Mouse (Mus musculus): ENCODE data around the gene Hs1bp3. TPM values are rescaled to one million over a fixed set of nuclear protein-coding genes. Genes with fewer than 3 reads are reported as not detected.

Gene Hs1bp3
- polyA plus RNA-seq (2016; fragmentation: Nextera tagmentation; extraction: Ambion mirVana): 14.9 and 15.8 TPM in 2 replicates

DNA sequence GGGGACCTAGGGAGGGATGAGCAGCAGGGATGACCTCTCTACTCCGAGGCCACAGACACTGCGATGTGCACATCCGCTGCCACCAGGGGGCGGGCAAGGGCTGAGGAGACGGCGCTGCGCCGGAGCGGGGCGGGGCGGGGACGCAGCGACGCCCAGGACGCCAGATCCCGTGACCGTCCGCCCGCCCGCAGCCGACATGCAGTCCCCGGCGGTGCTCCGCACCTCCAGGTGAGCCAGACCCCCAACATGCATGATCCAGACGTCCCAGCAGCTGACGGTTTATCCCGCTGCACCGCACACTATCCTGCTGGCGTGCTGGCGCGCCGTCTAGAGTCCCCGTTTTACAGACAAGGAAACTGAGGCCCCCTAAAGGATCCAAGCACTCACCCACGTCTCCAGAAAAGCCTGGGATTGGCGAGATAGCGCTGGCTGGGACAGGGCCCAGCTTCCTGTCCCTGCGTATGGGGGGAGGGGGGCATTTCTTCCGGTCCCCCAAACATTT is at the start of gene Hs1bp3:
Gene Hs1bp3 (plus strand): TSS at position 163 of the 502 bp plus-strand sequence.
- Histone ChIP-seq H3K4me3 (peak within 1 kb of the TSS; percentile 71), H3K27me3 (ENCODE audit: low read depth, poor library complexity, severe bottlenecking) (peaks cover 46% of the 10 kb centered on the region), H3K9me3 (replicated peaks) (no peaks in the 10 kb centered on the region), H3K36me3 (peaks cover 9% of the 10 kb centered on the region), H3K4me1 (peaks cover 27% of the 10 kb centered on the region), H3K27ac (replicated peaks) (peak within 1 kb of the TSS; percentile 86)
- under 1% methylated on average over 38 of the region's 38 CpGs for WGBS
- peak; percentile 90 for DNase-seq (ENCODE audit: low spot score)

DNA sequence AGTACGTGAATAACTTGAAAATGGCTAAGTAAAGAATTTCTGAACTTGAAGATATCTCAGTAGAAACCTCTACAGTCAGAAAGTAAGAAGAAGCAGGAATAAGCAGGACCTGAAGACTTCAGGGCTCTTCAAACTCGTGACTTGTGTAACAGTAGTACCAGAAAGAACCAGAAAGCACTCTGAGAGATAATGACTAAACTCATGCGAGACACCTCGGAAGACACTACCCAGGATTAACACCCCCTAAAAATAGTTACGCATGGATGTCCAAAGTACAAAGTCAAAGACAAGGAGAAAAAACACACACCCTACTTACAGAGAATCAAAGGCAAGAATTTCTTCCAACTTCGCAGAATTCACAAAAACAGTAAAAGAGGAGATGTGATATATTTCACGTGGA is 46.9 kb upstream of the Hs1bp3 start:
- Histone ChIP-seq H3K9me3 (replicated peaks) (no peaks in the 10 kb centered on the region), H3K4me3 (no peak overlapping the region), H3K27ac (replicated peaks) (no peak overlapping the region), H3K4me1 (no peaks in the 10 kb centered on the region), H3K27me3 (ENCODE audit: low read depth, poor library complexity, severe bottlenecking) (no peaks in the 10 kb centered on the region), H3K36me3 (peaks cover 8% of the 10 kb centered on the region; the same call in 1 of the 2 replicates)
- WGBS: 89% methylated on average over 7 of the region's 7 CpGs
- no peak for DNase-seq (ENCODE audit: low spot score)

DNA sequence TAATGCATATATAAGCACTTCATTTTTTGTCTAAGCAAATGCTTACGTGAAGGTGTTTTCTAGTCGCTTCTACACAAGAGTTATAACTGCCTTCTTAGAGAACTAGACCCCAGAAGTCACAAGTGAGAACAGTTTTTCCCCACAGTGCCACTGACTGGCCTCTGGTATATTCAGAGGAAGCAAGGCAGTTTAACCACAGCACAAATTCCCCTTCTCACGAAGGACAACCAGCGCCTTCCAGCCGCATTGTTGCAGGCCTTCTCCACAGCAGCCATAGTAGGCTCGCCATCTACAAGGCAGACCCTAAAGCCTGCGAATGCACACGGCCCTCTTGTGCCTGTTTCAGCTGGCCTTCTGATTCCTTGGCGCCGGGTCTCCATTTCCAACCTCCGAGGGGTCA is 43.6 kb upstream of the Hs1bp3 start:
- H3K27me3 ChIP-seq (ENCODE audit: low read depth, poor library complexity, severe bottlenecking): no peaks in the 10 kb centered on the region
- no peak overlapping the region for H3K4me3 ChIP-seq

DNA sequence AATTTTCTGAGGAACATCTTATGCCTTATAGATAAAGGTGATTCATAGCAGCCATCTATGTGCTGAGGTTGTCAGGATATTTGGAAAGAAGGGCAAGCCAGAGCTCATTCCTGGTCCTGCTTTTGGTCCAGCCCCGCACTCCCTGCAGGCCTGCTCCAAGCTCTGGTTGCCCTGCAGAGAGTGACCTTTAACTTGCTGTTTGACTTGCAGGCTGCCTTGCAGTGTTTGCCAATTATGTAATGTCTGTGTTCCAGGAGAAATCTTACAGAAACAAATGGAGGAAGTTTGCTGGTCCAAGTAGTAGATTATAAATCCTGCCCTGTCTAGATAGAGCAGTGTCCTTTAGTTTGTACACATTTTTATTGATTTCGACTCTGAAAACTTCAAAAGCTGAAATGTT is 41.8 kb upstream of the Hs1bp3 start:
- no peak for DNase-seq (ENCODE audit: low spot score)
- peaks cover 10% of the 10 kb centered on the region for H3K36me3 ChIP-seq
- WGBS: 87% methylated on average over 2 of the region's 2 CpGs
- no peak overlapping the region for H3K27ac ChIP-seq (replicated peaks)
- H3K27me3 ChIP-seq (ENCODE audit: low read depth, poor library complexity, severe bottlenecking): no peaks in the 10 kb centered on the region
- H3K9me3 ChIP-seq (replicated peaks): no peaks in the 10 kb centered on the region
- no peak overlapping the region for H3K4me3 ChIP-seq
- H3K4me1 ChIP-seq: no peaks in the 10 kb centered on the region; the same call in 1 of the 2 replicates

More for the DNA sequence above, 43.6 kb upstream of the Hs1bp3 start:
- 95% methylated on average over 11 of the region's 11 CpGs for WGBS
- no peak for DNase-seq (ENCODE audit: low spot score)
- peaks cover 8% of the 10 kb centered on the region; the same call in 1 of the 2 replicates for H3K36me3 ChIP-seq
- H3K27ac ChIP-seq (replicated peaks): no peak overlapping the region
- no peaks in the 10 kb centered on the region for H3K9me3 ChIP-seq (replicated peaks)
- no peaks in the 10 kb centered on the region; the same call in 1 of the 2 replicates for H3K4me1 ChIP-seq

DNA sequence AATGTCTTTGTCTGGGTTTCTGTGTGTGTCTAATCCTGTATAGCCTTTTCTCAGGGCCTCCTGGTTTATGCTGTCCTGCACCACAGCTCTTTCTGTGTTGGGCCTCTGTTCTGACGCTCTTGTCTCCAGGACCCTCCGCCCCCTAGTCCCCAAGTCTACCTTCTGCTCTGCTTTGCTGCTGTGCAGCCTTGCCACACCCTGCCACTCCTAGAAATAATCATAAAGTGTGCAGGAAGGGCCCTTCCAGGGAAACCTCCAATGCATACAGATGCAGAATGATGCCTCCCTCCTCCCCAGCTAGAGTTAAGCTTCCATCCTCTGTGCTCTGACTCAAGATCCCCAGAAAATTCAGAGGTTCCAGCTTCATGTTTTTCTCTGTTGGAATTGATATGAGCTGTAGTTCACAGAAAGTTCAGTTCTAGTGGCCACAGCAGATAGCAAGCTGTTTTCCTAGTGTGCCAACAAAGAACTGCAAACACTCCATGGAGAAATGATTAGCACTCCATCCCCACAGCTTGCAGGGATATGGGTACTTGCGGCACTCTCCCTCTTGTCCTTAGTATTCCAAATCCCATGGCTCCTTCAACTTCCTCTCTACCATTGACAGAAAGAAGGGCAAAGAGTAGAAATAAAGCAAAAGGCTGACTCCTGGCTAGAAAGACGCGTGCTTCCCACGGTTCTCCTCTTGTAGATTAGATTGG is 39.6 kb upstream of the Hs1bp3 start:
- no peak overlapping the region for H3K4me3 ChIP-seq
- 88% methylated on average over 6 of the region's 6 CpGs for WGBS
- no peak overlapping the region for H3K27ac ChIP-seq (replicated peaks)
- DNase-seq (ENCODE audit: low spot score): no peak
- no peaks in the 10 kb centered on the region for H3K9me3 ChIP-seq (replicated peaks)
- H3K4me1 ChIP-seq: no peaks in the 10 kb centered on the region; the same call in 1 of the 2 replicates
- peaks cover 15% of the 10 kb centered on the region for H3K36me3 ChIP-seq
- H3K27me3 ChIP-seq (ENCODE audit: low read depth, poor library complexity, severe bottlenecking): no peaks in the 10 kb centered on the region

DNA sequence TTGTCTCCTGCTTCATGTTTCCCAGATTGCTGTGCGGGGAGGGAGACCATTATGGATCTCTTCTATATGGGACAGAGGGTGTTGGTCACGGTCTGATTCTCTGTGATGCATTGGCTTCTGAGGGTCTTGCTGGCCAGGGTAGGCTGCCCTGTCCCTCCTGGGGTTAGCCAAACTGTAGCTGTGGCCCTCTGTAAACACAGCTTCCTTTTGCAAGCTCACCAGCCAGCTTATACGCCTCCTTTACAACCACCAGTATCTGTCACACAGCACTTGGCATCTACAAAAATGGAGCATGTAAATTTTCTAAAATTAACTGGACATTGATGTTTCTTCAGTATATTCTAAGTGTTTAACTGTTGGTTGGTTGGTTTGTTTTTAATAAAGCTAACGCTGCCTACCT is 37.8 kb upstream of the Hs1bp3 start:
- Histone ChIP-seq H3K4me3 (no peak overlapping the region), H3K27me3 (ENCODE audit: low read depth, poor library complexity, severe bottlenecking) (no peaks in the 10 kb centered on the region), H3K36me3 (peaks cover 7% of the 10 kb centered on the region; the same call in 1 of the 2 replicates), H3K9me3 (replicated peaks) (no peaks in the 10 kb centered on the region), H3K27ac (replicated peaks) (no peak overlapping the region), H3K4me1 (no peaks in the 10 kb centered on the region; the same call in 1 of the 2 replicates)
- 85% methylated on average over 4 of the region's 4 CpGs for WGBS
- DNase-seq (ENCODE audit: low spot score): no peak

DNA sequence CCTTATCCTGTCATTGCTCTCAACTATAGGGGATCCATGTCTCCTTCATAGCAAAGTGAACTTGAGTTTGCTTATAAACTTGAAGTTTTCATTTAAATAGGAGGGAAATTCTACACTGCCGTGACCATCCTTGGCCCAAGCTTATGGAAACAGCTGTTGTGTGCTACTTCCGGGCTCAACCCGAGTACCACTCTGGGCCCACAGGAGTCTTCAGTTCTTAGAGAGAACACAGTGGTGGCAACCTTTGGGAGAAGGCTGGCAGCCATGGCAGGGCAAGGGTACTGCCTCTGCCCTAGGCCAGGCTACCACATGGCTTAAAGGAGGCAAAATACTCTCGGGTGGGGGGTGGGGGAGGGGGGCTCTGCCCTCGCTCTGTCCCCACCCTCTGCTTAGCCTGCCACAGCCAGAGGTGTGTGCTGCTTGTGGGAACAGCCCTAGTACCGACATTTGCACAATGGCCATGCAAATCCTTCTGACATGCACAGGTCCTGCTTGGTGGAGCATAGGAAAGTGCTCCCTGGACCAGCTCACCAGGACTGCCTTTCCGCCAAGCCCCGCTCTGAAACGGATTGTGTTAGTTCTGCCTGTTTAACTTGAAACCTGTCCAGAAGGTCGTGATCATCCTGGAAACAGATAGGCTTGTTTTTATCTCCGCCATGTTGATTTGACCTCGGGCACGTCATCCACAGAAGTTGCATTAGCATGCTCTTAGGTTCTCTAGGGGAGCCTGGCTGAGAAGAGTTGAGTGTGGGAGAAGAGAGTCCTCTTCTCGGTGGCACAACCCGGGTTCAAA is 31.8 kb upstream of the Hs1bp3 start:
- H3K9me3 ChIP-seq (replicated peaks): no peaks in the 10 kb centered on the region
- no peak overlapping the region for H3K27ac ChIP-seq (replicated peaks)
- H3K4me3 ChIP-seq: no peak overlapping the region
- H3K27me3 ChIP-seq (ENCODE audit: low read depth, poor library complexity, severe bottlenecking): no peaks in the 10 kb centered on the region
- H3K4me1 ChIP-seq: no peaks in the 10 kb centered on the region
- 85% methylated on average over 15 of the region's 15 CpGs for WGBS
- peaks cover 34% of the 10 kb centered on the region for H3K36me3 ChIP-seq
- DNase-seq (ENCODE audit: low spot score): no peak

DNA sequence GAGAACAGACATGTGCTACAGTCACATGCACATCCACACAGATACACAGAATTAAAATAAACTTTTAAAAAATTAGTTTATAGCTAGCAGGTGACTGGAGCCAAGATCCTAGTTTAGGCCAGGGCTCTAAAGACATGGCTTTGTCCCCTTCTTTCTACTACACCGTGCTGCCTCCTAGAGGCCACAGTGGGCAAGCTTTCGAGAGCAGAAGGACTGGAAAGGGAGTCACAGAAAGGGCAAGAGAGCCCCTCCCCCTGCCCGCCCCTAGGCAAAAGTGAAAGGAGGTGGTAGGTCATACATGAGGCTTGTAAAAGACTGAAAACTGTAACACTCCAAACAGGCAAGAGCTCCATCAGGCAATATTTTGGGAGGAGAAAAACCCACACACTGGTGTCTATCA is 25.3 kb upstream of the Hs1bp3 start:
- DNase-seq (ENCODE audit: low spot score): no peak
- 73% methylated on average over 3 of the region's 3 CpGs for WGBS
- Histone ChIP-seq H3K36me3 (peaks cover 28% of the 10 kb centered on the region), H3K9me3 (replicated peaks) (no peaks in the 10 kb centered on the region), H3K4me3 (no peak overlapping the region), H3K27ac (replicated peaks) (no peak overlapping the region), H3K4me1 (peaks cover 11% of the 10 kb centered on the region), H3K27me3 (ENCODE audit: low read depth, poor library complexity, severe bottlenecking) (peaks cover 2% of the 10 kb centered on the region; the same call in 1 of the 2 replicates)

DNA sequence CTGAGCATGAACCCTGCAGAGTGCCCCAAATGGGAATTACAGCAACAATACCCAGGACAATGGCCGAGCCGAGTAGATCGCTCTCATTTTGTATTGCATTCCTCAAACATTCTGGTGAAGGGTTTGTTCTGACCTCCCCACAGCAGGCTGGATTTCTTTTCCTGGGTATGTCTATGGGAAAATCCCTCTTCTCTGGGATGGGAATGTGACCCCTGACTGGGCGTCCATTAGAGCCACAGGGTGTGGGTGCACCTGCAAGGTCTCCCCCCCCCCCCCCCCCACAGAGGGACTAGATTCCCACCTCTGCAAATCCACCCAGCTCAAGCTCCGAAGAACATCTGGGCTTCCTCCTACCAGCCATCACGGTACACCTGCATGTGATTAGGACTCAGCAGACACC is 24.1 kb upstream of the Hs1bp3 start:
- WGBS: 85% methylated on average over 6 of the region's 6 CpGs
- peaks cover 13% of the 10 kb centered on the region; the same call in 1 of the 2 replicates for H3K27me3 ChIP-seq (ENCODE audit: low read depth, poor library complexity, severe bottlenecking)
- peaks cover 17% of the 10 kb centered on the region for H3K36me3 ChIP-seq
- no peak overlapping the region for H3K4me3 ChIP-seq
- no peak overlapping the region for H3K27ac ChIP-seq (replicated peaks)
- H3K4me1 ChIP-seq: peaks cover 11% of the 10 kb centered on the region
- H3K9me3 ChIP-seq (replicated peaks): no peaks in the 10 kb centered on the region
- DNase-seq (ENCODE audit: low spot score): no peak

DNA sequence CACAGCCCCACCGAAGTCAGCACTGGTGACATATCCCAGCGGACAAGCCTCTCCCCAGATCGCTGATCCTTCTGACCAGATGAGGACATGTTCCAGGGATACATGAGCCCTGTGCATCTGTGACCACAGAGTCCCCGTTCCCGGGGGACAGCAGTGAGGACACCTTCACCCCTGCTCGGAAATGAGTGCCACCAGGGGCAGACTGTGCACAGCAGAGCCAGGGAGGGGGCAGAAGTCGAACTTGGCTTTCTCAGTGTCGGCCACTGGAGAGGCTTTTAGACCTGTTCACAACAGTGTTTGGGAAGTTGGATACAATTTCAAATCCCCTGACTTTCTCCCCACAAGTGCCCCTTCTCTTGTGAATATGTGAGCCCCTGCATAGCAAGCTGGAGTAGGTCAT is 23.7 kb upstream of the Hs1bp3 start:
- 91% methylated on average over 8 of the region's 8 CpGs for WGBS
- DNase-seq (ENCODE audit: low spot score): no peak
- no peaks in the 10 kb centered on the region for H3K9me3 ChIP-seq (replicated peaks)
- peaks cover 16% of the 10 kb centered on the region; the same call in 1 of the 2 replicates for H3K27me3 ChIP-seq (ENCODE audit: low read depth, poor library complexity, severe bottlenecking)
- no peak overlapping the region for H3K4me3 ChIP-seq
- no peak overlapping the region for H3K27ac ChIP-seq (replicated peaks)
- H3K36me3 ChIP-seq: peaks cover 13% of the 10 kb centered on the region
- peaks cover 11% of the 10 kb centered on the region for H3K4me1 ChIP-seq

DNA sequence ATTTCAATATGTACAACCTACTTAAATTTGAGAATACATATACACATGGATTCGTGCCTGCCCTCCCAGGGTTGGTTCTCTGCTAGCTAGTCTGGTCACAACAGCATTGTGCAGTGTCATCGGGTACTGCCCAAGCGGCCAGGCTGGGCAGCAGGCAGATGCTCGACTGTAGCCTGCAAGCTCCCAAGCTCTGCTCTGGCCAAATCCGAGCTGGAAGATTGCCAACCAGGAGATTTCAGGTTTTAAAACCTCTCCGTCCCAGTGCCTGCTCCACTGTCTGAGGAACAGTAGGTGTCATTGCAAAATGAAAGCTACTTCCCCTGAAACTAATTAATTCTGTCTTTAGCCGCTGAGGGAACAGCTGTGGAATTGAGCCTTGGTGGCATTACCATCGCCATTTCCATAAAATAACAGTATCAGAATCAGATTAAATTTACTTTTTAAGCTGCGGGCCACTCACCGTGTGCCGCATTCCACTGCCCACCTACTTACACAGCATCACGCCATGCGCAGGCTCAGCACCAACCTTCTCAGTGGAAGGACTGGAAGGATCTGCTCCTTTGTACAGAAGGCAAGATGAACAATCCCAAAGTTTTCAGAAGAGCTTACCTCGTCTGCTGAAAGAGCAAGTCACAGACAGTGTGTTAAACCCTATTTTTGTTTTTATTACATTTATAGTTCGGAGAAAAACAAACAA is 21.9 kb upstream of the Hs1bp3 start:
- Histone ChIP-seq H3K4me1 (peaks cover 11% of the 10 kb centered on the region), H3K27me3 (ENCODE audit: low read depth, poor library complexity, severe bottlenecking) (peaks cover 34% of the 10 kb centered on the region), H3K9me3 (replicated peaks) (no peaks in the 10 kb centered on the region), H3K4me3 (no peak overlapping the region), H3K27ac (replicated peaks) (no peak overlapping the region), H3K36me3 (peaks cover 10% of the 10 kb centered on the region)
- WGBS: 68% methylated on average over 15 of the region's 15 CpGs
- DNase-seq (ENCODE audit: low spot score): no peak

DNA sequence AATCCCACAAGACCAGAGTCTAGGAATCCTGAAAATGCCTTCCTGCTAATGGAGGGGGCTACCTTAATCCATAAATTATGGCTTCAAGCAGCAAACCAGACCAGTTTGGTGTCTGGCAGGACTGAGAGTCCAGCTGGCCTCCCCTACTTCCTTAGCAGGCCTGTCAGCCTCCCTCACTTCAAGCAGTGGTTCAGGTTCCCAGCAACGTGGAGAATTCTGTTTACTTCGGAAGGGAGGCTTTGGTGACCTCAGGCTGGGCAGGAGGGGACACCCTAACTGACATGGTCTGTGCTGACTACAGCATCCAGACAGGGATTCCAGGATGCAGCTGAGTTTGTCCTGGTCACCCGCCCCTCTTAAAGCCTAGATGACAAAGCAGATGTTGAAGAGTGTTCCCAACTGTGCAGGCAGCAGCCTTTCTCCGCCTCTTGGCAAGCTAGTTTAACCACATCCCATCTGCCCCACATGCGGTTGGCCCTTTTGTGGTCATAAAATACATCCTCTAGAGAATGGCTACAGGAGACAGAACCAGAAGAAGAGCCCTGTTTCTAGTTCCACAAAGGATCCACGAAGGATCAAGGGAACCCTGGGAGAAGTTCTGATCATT is 17.8 kb upstream of the Hs1bp3 start:
- Histone ChIP-seq H3K27ac (replicated peaks) (no peak overlapping the region), H3K9me3 (replicated peaks) (no peaks in the 10 kb centered on the region), H3K4me1 (peaks cover 26% of the 10 kb centered on the region), H3K27me3 (ENCODE audit: low read depth, poor library complexity, severe bottlenecking) (peaks cover 75% of the 10 kb centered on the region), H3K36me3 (no peaks in the 10 kb centered on the region), H3K4me3 (no peak overlapping the region)
- WGBS: 60% methylated on average over 6 of the region's 6 CpGs
- DNase-seq (ENCODE audit: low spot score): no peak
